Mouse (Mus musculus): ENCODE measurements at regions not wholly inside any gene's neighbourhood (a gene's known extent, or its start where the extent isn't known, plus 50 kb on each side); places are given as distances from the start of the nearest gene placed in this dataset.

GRCm38 (mm10) chr12:7820006-7820704 is 157.3 kb upstream of the Apob start:
- no peaks in the 10 kb centered on the region for H3K36me3 ChIP-seq (ENCODE audit: control insufficient read depth, insufficient read depth, low read length)
- H3K9ac ChIP-seq (ENCODE audit: low read length) = no peak overlapping the region
- H3K9me3 ChIP-seq (ENCODE audit: control insufficient read depth, low read length) = no peaks in the 10 kb centered on the region
- 83% methylated on average over 4 of the region's 4 CpGs for WGBS
- H3K27me3 ChIP-seq (ENCODE audit: control insufficient read depth, insufficient read depth, low read length) = no peaks in the 10 kb centered on the region
- H3K4me2 ChIP-seq (ENCODE audit: low read length) = no peak overlapping the region
- no peaks in the 10 kb centered on the region for H3K4me1 ChIP-seq (ENCODE audit: control insufficient read depth in 2 of 2, insufficient read depth in 2 of 2, low read length in 2 of 2)
- no peak for ATAC-seq (ENCODE audit: insufficient number of reproducible peaks, insufficient read depth, low FRiP score, low read depth)
- H3K27ac ChIP-seq (replicated peaks in 1 of 2; ENCODE audit: control insufficient read depth in 1 of 2, insufficient read depth in 1 of 2, low read depth in 2 of 2, low read length in 2 of 2) = no peak overlapping the region
- no peak overlapping the region for H3K4me3 ChIP-seq (ENCODE audit: control insufficient read depth in 1 of 2, insufficient read depth in 1 of 2, low read depth in 1 of 2, low read length in 2 of 2)

- H3K27ac ChIP-seq (replicated peaks in 1 of 2; ENCODE audit: control insufficient read depth in 1 of 2, insufficient read depth in 1 of 2, low read depth in 2 of 2, low read length in 2 of 2) = no peak overlapping the region
- ATAC-seq (ENCODE audit: insufficient number of reproducible peaks, insufficient read depth, low FRiP score, low read depth) = no peak
- no peaks in the 10 kb centered on the region for H3K4me1 ChIP-seq (ENCODE audit: control insufficient read depth in 2 of 2, insufficient read depth in 2 of 2, low read length in 2 of 2)
- no peak overlapping the region for H3K9ac ChIP-seq (ENCODE audit: low read length)
- H3K4me3 ChIP-seq (ENCODE audit: control insufficient read depth in 1 of 2, insufficient read depth in 1 of 2, low read depth in 1 of 2, low read length in 2 of 2) = no peak overlapping the region
- H3K36me3 ChIP-seq (ENCODE audit: control insufficient read depth, insufficient read depth, low read length) = no peaks in the 10 kb centered on the region
- no peak overlapping the region for H3K4me2 ChIP-seq (ENCODE audit: low read length)
- H3K9me3 ChIP-seq (ENCODE audit: control insufficient read depth, low read length) = 0 out of 2 replicates have a peak, but pooled peaks cover under 1% of the 10 kb centered on the region
- H3K27me3 ChIP-seq (ENCODE audit: control insufficient read depth, insufficient read depth, low read length) = no peaks in the 10 kb centered on the region
- 75% methylated on average over 2 of the region's 2 CpGs for WGBS
Observed at GRCm38 (mm10) chr12:7820718-7821117, 156.7 kb upstream of the Apob start.

GRCm38 (mm10) chr12:7835731-7836130 is 141.7 kb upstream of the Apob start:
- Histone ChIP-seq H3K4me1 (ENCODE audit: control insufficient read depth in 2 of 2, insufficient read depth in 2 of 2, low read length in 2 of 2) (no peaks in the 10 kb centered on the region), H3K4me3 (ENCODE audit: control insufficient read depth in 1 of 2, insufficient read depth in 1 of 2, low read depth in 1 of 2, low read length in 2 of 2) (no peak overlapping the region), H3K9me3 (ENCODE audit: control insufficient read depth, low read length) (no peaks in the 10 kb centered on the region), H3K27me3 (ENCODE audit: control insufficient read depth, insufficient read depth, low read length) (no peaks in the 10 kb centered on the region), H3K36me3 (ENCODE audit: control insufficient read depth, insufficient read depth, low read length) (no peaks in the 10 kb centered on the region), H3K9ac (ENCODE audit: low read length) (no peak overlapping the region), H3K27ac (replicated peaks in 1 of 2; ENCODE audit: control insufficient read depth in 1 of 2, insufficient read depth in 1 of 2, low read depth in 2 of 2, low read length in 2 of 2) (no peak overlapping the region), H3K4me2 (ENCODE audit: low read length) (no peak overlapping the region)
- no peak for ATAC-seq (ENCODE audit: insufficient number of reproducible peaks, insufficient read depth, low FRiP score, low read depth)
- 62% methylated on average over 3 of the region's 3 CpGs for WGBS

GRCm38 (mm10) chr12:7853876-7854275 is 123.6 kb upstream of the Apob start:
- H3K9ac ChIP-seq (ENCODE audit: low read length) = no peak overlapping the region
- no peak overlapping the region for H3K4me3 ChIP-seq (ENCODE audit: control insufficient read depth in 1 of 2, insufficient read depth in 1 of 2, low read depth in 1 of 2, low read length in 2 of 2)
- WGBS = 79% methylated on average over 2 of the region's 2 CpGs
- no peaks in the 10 kb centered on the region for H3K9me3 ChIP-seq (ENCODE audit: control insufficient read depth, low read length)
- no peak overlapping the region for H3K27ac ChIP-seq (replicated peaks in 1 of 2; ENCODE audit: control insufficient read depth in 1 of 2, insufficient read depth in 1 of 2, low read depth in 2 of 2, low read length in 2 of 2)
- no peaks in the 10 kb centered on the region for H3K36me3 ChIP-seq (ENCODE audit: control insufficient read depth, insufficient read depth, low read length)
- ATAC-seq (ENCODE audit: insufficient number of reproducible peaks, insufficient read depth, low FRiP score, low read depth) = no peak
- no peaks in the 10 kb centered on the region for H3K4me1 ChIP-seq (ENCODE audit: control insufficient read depth in 2 of 2, insufficient read depth in 2 of 2, low read length in 2 of 2)
- no peak overlapping the region for H3K4me2 ChIP-seq (ENCODE audit: low read length)
- no peaks in the 10 kb centered on the region for H3K27me3 ChIP-seq (ENCODE audit: control insufficient read depth, insufficient read depth, low read length)

- WGBS = 79% methylated on average over 2 of the region's 2 CpGs
- Histone ChIP-seq H3K27me3 (ENCODE audit: control insufficient read depth, insufficient read depth, low read length) (no peaks in the 10 kb centered on the region), H3K4me1 (ENCODE audit: control insufficient read depth in 2 of 2, insufficient read depth in 2 of 2, low read length in 2 of 2) (no peaks in the 10 kb centered on the region), H3K4me3 (ENCODE audit: control insufficient read depth in 1 of 2, insufficient read depth in 1 of 2, low read depth in 1 of 2, low read length in 2 of 2) (no peak overlapping the region), H3K4me2 (ENCODE audit: low read length) (no peak overlapping the region), H3K36me3 (ENCODE audit: control insufficient read depth, insufficient read depth, low read length) (no peaks in the 10 kb centered on the region), H3K9me3 (ENCODE audit: control insufficient read depth, low read length) (no peaks in the 10 kb centered on the region), H3K9ac (ENCODE audit: low read length) (no peak overlapping the region), H3K27ac (replicated peaks in 1 of 2; ENCODE audit: control insufficient read depth in 1 of 2, insufficient read depth in 1 of 2, low read depth in 2 of 2, low read length in 2 of 2) (no peak overlapping the region)
- ATAC-seq (ENCODE audit: insufficient number of reproducible peaks, insufficient read depth, low FRiP score, low read depth) = no peak
Observed at GRCm38 (mm10) chr12:7855683-7856082, 121.8 kb upstream of the Apob start.

- Histone ChIP-seq H3K4me2 (ENCODE audit: low read length) (no peak overlapping the region), H3K9me3 (ENCODE audit: control insufficient read depth, low read length) (no peaks in the 10 kb centered on the region), H3K36me3 (ENCODE audit: control insufficient read depth, insufficient read depth, low read length) (no peaks in the 10 kb centered on the region), H3K4me1 (ENCODE audit: control insufficient read depth in 2 of 2, insufficient read depth in 2 of 2, low read length in 2 of 2) (no peaks in the 10 kb centered on the region), H3K27me3 (ENCODE audit: control insufficient read depth, insufficient read depth, low read length) (no peaks in the 10 kb centered on the region), H3K27ac (replicated peaks in 1 of 2; ENCODE audit: control insufficient read depth in 1 of 2, insufficient read depth in 1 of 2, low read depth in 2 of 2, low read length in 2 of 2) (no peak overlapping the region), H3K4me3 (ENCODE audit: control insufficient read depth in 1 of 2, insufficient read depth in 1 of 2, low read depth in 1 of 2, low read length in 2 of 2) (no peak overlapping the region), H3K9ac (ENCODE audit: low read length) (no peak overlapping the region)
- 71% methylated on average over 27 of the region's 28 CpGs for WGBS
- no peak for ATAC-seq (ENCODE audit: insufficient number of reproducible peaks, insufficient read depth, low FRiP score, low read depth)
Observed at GRCm38 (mm10) chr12:7859533-7859932, 117.9 kb upstream of the Apob start.

- WGBS = 62% methylated on average over 3 of the region's 3 CpGs
- H3K4me3 ChIP-seq (ENCODE audit: control insufficient read depth in 1 of 2, insufficient read depth in 1 of 2, low read depth in 1 of 2, low read length in 2 of 2) = no peak overlapping the region
- ATAC-seq (ENCODE audit: insufficient number of reproducible peaks, insufficient read depth, low FRiP score, low read depth) = no peak
- H3K27me3 ChIP-seq (ENCODE audit: control insufficient read depth, insufficient read depth, low read length) = no peaks in the 10 kb centered on the region
- no peaks in the 10 kb centered on the region for H3K9me3 ChIP-seq (ENCODE audit: control insufficient read depth, low read length)
- H3K36me3 ChIP-seq (ENCODE audit: control insufficient read depth, insufficient read depth, low read length) = no peaks in the 10 kb centered on the region
- no peaks in the 10 kb centered on the region for H3K4me1 ChIP-seq (ENCODE audit: control insufficient read depth in 2 of 2, insufficient read depth in 2 of 2, low read length in 2 of 2)
- no peak overlapping the region for H3K27ac ChIP-seq (replicated peaks in 1 of 2; ENCODE audit: control insufficient read depth in 1 of 2, insufficient read depth in 1 of 2, low read depth in 2 of 2, low read length in 2 of 2)
- H3K9ac ChIP-seq (ENCODE audit: low read length) = no peak overlapping the region
- no peak overlapping the region for H3K4me2 ChIP-seq (ENCODE audit: low read length)
Observed at GRCm38 (mm10) chr12:7870004-7870403, 107.4 kb upstream of the Apob start.

GRCm38 (mm10) chr12:7870473-7870872 is 107.0 kb upstream of the Apob start:
- ATAC-seq (ENCODE audit: insufficient number of reproducible peaks, insufficient read depth, low FRiP score, low read depth) = no peak
- Histone ChIP-seq H3K4me3 (ENCODE audit: control insufficient read depth in 1 of 2, insufficient read depth in 1 of 2, low read depth in 1 of 2, low read length in 2 of 2) (no peak overlapping the region), H3K9me3 (ENCODE audit: control insufficient read depth, low read length) (no peaks in the 10 kb centered on the region), H3K27ac (replicated peaks in 1 of 2; ENCODE audit: control insufficient read depth in 1 of 2, insufficient read depth in 1 of 2, low read depth in 2 of 2, low read length in 2 of 2) (no peak overlapping the region), H3K9ac (ENCODE audit: low read length) (no peak overlapping the region), H3K4me1 (ENCODE audit: control insufficient read depth in 2 of 2, insufficient read depth in 2 of 2, low read length in 2 of 2) (no peaks in the 10 kb centered on the region), H3K27me3 (ENCODE audit: control insufficient read depth, insufficient read depth, low read length) (no peaks in the 10 kb centered on the region), H3K36me3 (ENCODE audit: control insufficient read depth, insufficient read depth, low read length) (no peaks in the 10 kb centered on the region), H3K4me2 (ENCODE audit: low read length) (no peak overlapping the region)
- 70% methylated on average over 5 of the region's 5 CpGs for WGBS
